ENCODE assay signal across 17 mouse cellular contexts in the genomic region with DNA sequence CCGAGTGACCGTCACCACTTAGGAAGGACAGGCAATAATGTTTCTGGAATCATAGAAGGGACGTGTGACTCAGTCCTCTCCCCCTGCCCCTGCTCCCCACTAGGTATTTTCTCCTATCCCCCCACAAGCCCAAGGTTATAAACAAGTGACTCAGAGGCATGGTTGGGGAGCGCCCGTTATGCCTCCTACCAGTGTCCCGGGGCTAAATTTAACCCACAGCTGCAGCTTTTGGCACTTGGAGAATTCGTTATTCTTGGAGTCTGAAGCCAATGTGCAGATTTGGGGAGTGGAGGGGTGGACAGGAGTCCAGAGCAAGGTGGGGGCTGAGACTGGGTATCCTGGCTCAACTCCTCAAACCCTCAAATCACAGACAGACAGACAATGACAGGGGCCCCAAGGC. TPM values are rescaled to one million over a fixed set of nuclear protein-coding genes. Genes with fewer than 3 reads are reported as not detected.
DNase-seq lines count a peak whose midpoint lies in the region; ATAC-seq lines count a peak whose summit lies in the region.
"Had no signal": no experiment of that assay in that cellular context is flagged by ENCODE, and none has a peak within 500 bp of the region (broad histone marks: within the 10 kb centered on the region; RNA-seq: fewer than 3 reads in every experiment).

No protein-coding gene starts in this region.

- H3K4me2 ChIP-seq in heart, embryonic 13.5 days: peak overlapping the region; percentile 31
- H3K4me2 ChIP-seq: forebrain, embryonic 15.5 days; hindbrain, embryonic 14.5 days; limb, embryonic 12.5 days; neural tube, embryonic 13.5 days had no signal

- peak overlapping the region; percentile 10; the same call in 1 of the 2 replicates for H3K27ac ChIP-seq in heart, embryonic 13.5 days (replicated peaks)
- H3K27ac ChIP-seq: forebrain, embryonic 15.5 days; hindbrain, embryonic 14.5 days; limb, embryonic 12.5 days; neural tube, embryonic 13.5 days; stomach, postnatal 0 days had no signal

- H3K9ac ChIP-seq in heart, embryonic 13.5 days: 0 out of 2 replicates have a peak overlapping the region, but pooled peaks have one; percentile 10
- H3K9ac ChIP-seq: forebrain, embryonic 15.5 days; hindbrain, embryonic 14.5 days; limb, embryonic 12.5 days; neural tube, embryonic 13.5 days had no signal

- H3K36me3 ChIP-seq in heart, embryonic 13.5 days: no peaks in the 10 kb centered on the region
- H3K36me3 ChIP-seq: forebrain, embryonic 15.5 days; limb, embryonic 12.5 days; neural tube, embryonic 13.5 days had no signal

- H3K4me1 ChIP-seq in heart, embryonic 13.5 days: peaks cover 29% of the 10 kb centered on the region

- no peak for ATAC-seq in heart, embryonic 13.5 days (ENCODE audit: extremely low read depth, insufficient number of reproducible peaks, low FRiP score, low TSS enrichment)
- ATAC-seq: intestine, postnatal 0 days had no signal

- WGBS in heart, embryonic 13.5 days: 52% methylated on average over 7 of the region's 7 CpGs

- peak; percentile 64 for DNase-seq in adrenal gland, postnatal 14 days
- DNase-seq in adrenal gland, adult 18-20 months (ENCODE audit: low spot score in 2 of 2): no peak
- DNase-seq in heart, postnatal 25 days (ENCODE audit: low spot score): no peak
- DNase-seq in right cerebral cortex, adult 2 months (ENCODE audit: low spot score in 2 of 2): peak; percentile 50 to 61
- DNase-seq in right cerebral cortex, postnatal 14 days: no peak
- DNase-seq in ovary, adult 18-20 months (ENCODE audit: low spot score): no peak
- no peak for DNase-seq in MN1 (ENCODE audit: low spot score)
- DNase-seq: cerebellum, postnatal 10 days; kidney, postnatal 14 days; thymus, postnatal 25 days had no signal

- H3K9me3 ChIP-seq in heart, embryonic 13.5 days: no peaks in the 10 kb centered on the region
- H3K9me3 ChIP-seq: forebrain, embryonic 15.5 days; limb, embryonic 12.5 days; neural tube, embryonic 13.5 days had no signal

- intact Hi-C loops in heart, postnatal 25 days (cut with DNase I): no loop called here

- H3K27me3 ChIP-seq in heart, embryonic 13.5 days (replicated peaks): peaks cover 61% of the 10 kb centered on the region

- H3K4me3 ChIP-seq in heart, embryonic 13.5 days: no peak overlapping the region
- H3K4me3 ChIP-seq: forebrain, embryonic 15.5 days; limb, embryonic 12.5 days had no signal

RNA-seq across cellular contexts. Expression of gene Klhl40, which starts 0.9 kb away (rescaled TPM):
- total RNA-seq in adrenal gland, postnatal 14 days (2021): not detected in 2 replicates
- total RNA-seq in adrenal gland, adult 18-20 months (2021): under 1 TPM in 1 of 2 experiments, not detected in 1; 0.32 TPM
- 1.4 and 2.1 TPM in 2 replicates for polyA plus RNA-seq in heart, embryonic 13.5 days (2015; fragmentation: Nextera tagmentation; extraction: Ambion mirVana)
- total RNA-seq in heart, postnatal 25 days (2021): 10 to 100 TPM; 10.1 to 10.5 TPM

RNA-seq across cellular contexts. Expression of gene Hhatl, which starts 15.8 kb away (rescaled TPM):
- not detected in 2 replicates for total RNA-seq in adrenal gland, postnatal 14 days (2021)
- total RNA-seq in adrenal gland, adult 18-20 months (2021): not detected
- 10.3 and 10.7 TPM in 2 replicates for polyA plus RNA-seq in heart, embryonic 13.5 days (2015; fragmentation: Nextera tagmentation; extraction: Ambion mirVana)
- total RNA-seq in heart, postnatal 25 days (2021): 100 to 1,000 TPM; 118 to 123 TPM
- polyA plus RNA-seq: hindbrain, embryonic 14.5 days had no signal

RNA-seq across cellular contexts. Expression of gene Zfp651, which starts 17.4 kb away (rescaled TPM):
- total RNA-seq in adrenal gland, postnatal 14 days (2021): 30.1 and 36.8 TPM in 2 replicates
- total RNA-seq in adrenal gland, adult 18-20 months (2021): 10 to 100 TPM; 22.8 to 32.5 TPM
- polyA plus RNA-seq in heart, embryonic 13.5 days (2015; fragmentation: Nextera tagmentation; extraction: Ambion mirVana): 11.1 and 12.5 TPM in 2 replicates
- 100 to 1,000 TPM; 116 to 128 TPM for total RNA-seq in heart, postnatal 25 days (2021)

RNA-seq across cellular contexts. Expression of gene Nktr, which starts 57.5 kb away (rescaled TPM):
- 78.1 and 84.8 TPM in 2 replicates for total RNA-seq in adrenal gland, postnatal 14 days (2021)
- total RNA-seq in adrenal gland, adult 18-20 months (2021): 10 to 100 TPM; 61.9 to 62.7 TPM
- polyA plus RNA-seq in heart, embryonic 13.5 days (2015; fragmentation: Nextera tagmentation; extraction: Ambion mirVana): 40.1 and 42.3 TPM in 2 replicates
- 10 to 100 TPM; 29.1 to 38.1 TPM for total RNA-seq in heart, postnatal 25 days (2021)

Comparison
In these comparisons a context has a peak if more than half of its experiments do, and no peak if none do; other contexts are left out.
1. DNase-seq: peak in adrenal gland, postnatal 14 days (single experiment) and right cerebral cortex, adult 2 months (2 of 2); none in adrenal gland, adult 18-20 months (0 of 2), heart, postnatal 25 days (single experiment), right cerebral cortex, postnatal 14 days (single experiment), ovary, adult 18-20 months (single experiment) and MN1 (single experiment).
2. RNA of gene Klhl40, which starts 0.9 kb away (total RNA-seq): 10.1 to 10.5 TPM in heart, postnatal 25 days; 0.32 TPM in adrenal gland, adult 18-20 months and not detected in adrenal gland, postnatal 14 days; every median in the first group is over 4 times any median in the second.
3. RNA of gene Hhatl, which starts 15.8 kb away (total RNA-seq): 118 to 123 TPM in heart, postnatal 25 days; not detected in adrenal gland, adult 18-20 months and not detected in adrenal gland, postnatal 14 days; every median in the first group is over 100 times any median in the second.